Mouse (Mus musculus) lung, postnatal 0 days (tissue): ENCODE data around the gene Mfsd2b. TPM values are rescaled to one million over a fixed set of nuclear protein-coding genes. Genes with fewer than 3 reads are reported as not detected.
A peak's percentile ranks its signal among the peaks of the same experiment; 100 is the strongest.

Source experiments
- ATAC-seq: fragments of 200-750 bp; cut with Nextera tagmentation; 2 replicates; pipeline ENCODE4 v1.8.0; 2017; ENCODE audit warnings: moderate library complexity
- DNase-seq: peaks from one replicate; pipeline ENCODE4 v3.0.0-alpha.2; 2016; ENCODE audit warnings: low spot score
- H3K27ac ChIP-seq: fragments of 300-500 bp; sonication (generic); 2 replicates; pipeline ENCODE4 v1.5.1; 2014; ENCODE audit warnings: antibody characterized with exemption, mild to moderate bottlenecking, low read length, mixed read lengths
- H3K27me3 ChIP-seq: fragments of 300-500 bp; sonication (generic); replicated peaks from 2 replicates; pipeline ENCODE4 v1.6.1; 2014; ENCODE audit warnings: low read length, mixed read lengths; ENCODE audit not compliant: insufficient read depth
- H3K36me3 ChIP-seq: fragments of 300-500 bp; sonication (generic); 2 replicates; pipeline ENCODE4 v1.6.1; 2014; ENCODE audit warnings: low read length, mixed read lengths; ENCODE audit not compliant: insufficient read depth
- H3K4me1 ChIP-seq: fragments of 300-500 bp; sonication (generic); 2 replicates; pipeline ENCODE4 v1.6.1; 2014; ENCODE audit warnings: antibody characterized with exemption, low read depth, low read length, mixed read lengths; ENCODE audit not compliant: insufficient read depth
- H3K4me2 ChIP-seq: fragments of 300-500 bp; sonication (generic); replicated peaks from 2 replicates; pipeline ENCODE4 v1.6.1; 2014; ENCODE audit warnings: low read depth, mild to moderate bottlenecking, low read length, moderate library complexity, mixed read lengths
- H3K4me3 ChIP-seq: fragments of 300-500 bp; sonication (generic); 2 replicates; pipeline ENCODE4 v1.5.1; 2014; ENCODE audit warnings: low read depth, low read length
- H3K9ac ChIP-seq: fragments of 300-500 bp; sonication (generic); replicated peaks from 2 replicates; pipeline ENCODE4 v1.6.1; 2014; ENCODE audit warnings: low read depth, mild to moderate bottlenecking
- H3K9me3 ChIP-seq: fragments of 300-500 bp; sonication (generic); 2 replicates; pipeline ENCODE4 v1.6.1; 2016; ENCODE audit warnings: low read length, mixed read lengths
- CTCF ChIP-seq: IDR thresholded peaks from 2 replicates; pipeline ENCODE4 v1.5.1; 2016; ENCODE audit warnings: antibody characterized with exemption, mild to moderate bottlenecking
- EP300 ChIP-seq: IDR thresholded peaks from 2 replicates; pipeline ENCODE4 v1.6.1; 2016; ENCODE audit warnings: antibody characterized with exemption, mild to moderate bottlenecking, control low read depth
- WGBS: fragments of 180-500 bp; shearing (Covaris S2); extraction: QIAGEN DNeasy Blood & Tissue Kit; methylation state at CpG from one replicate; pipeline ENCODE4 v1.1.7; 2014; 5-methylcytosine and 5-hydroxymethylcytosine counted together
- polyA plus RNA-seq: library from polyadenylated mRNA; unstranded; fragments of >200 nt; fragmentation: Nextera tagmentation; extraction: Ambion mirVana; gene quantifications from 2 replicates; pipeline ENCODE4 v1.2.1, GENCODE M21; 2015

The Mfsd2b gene
- polyA plus RNA-seq, 1 experiment from 2014 or later, result 2.5 TPM

DNA sequence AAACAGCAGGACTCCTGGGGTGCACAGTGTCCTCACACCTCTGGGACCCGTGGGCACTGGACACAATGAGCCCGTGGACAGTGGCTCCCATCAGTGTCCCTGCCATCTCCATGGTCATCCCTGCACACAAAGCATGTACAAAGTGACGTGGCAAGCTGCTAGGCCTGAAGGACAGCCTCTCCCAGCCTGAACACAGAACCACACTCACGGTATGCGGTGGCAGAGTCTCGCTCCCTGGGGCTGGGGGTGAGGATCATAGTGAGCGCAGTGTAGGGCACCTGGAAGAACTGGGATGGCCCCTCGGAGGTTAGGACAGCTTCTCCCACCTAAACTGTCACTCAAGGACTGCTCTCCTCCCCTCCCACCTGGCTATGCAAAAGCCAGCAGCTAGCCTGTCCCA lies 5.2 kb downstream of the Mfsd2b start:
- no peak overlapping the region for H3K27ac ChIP-seq
- peaks cover 3% of the 10 kb centered on the region for H3K4me1 ChIP-seq
- no peaks in the 10 kb centered on the region for H3K27me3 ChIP-seq
- no peak overlapping the region for H3K9ac ChIP-seq
- no peak for TF ChIP-seq EP300
- TF ChIP-seq CTCF, result no peak
- 82% methylated on average over 8 of the region's 8 CpGs for whole genome bisulfite sequencing
- no peak overlapping the region for H3K4me2 ChIP-seq
- H3K9me3 ChIP-seq, result no peaks in the 10 kb centered on the region
- DNase-seq (no peak), ATAC-seq (no peak)
- H3K36me3 ChIP-seq, result no peaks in the 10 kb centered on the region
- H3K4me3 ChIP-seq, result no peak overlapping the region

DNA sequence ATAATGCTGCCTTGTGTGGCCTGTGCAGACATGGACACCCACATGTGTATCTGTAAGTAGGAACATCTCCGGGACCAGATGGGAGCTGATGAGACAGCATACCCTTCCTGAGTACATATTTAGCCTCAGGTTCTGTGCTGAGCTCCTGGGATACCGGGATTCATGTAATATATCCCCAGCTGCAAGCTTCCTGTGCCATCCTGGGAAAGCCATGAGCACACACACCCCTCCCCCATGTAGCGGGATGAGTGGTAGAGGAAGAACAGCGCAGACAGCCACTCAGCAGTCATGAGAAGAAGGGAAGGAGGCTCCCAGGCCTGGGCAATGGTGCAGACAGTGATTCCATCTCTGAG lies 9.8 kb downstream of the Mfsd2b start:
- ATAC-seq (no peak), DNase-seq (no peak)
- no peak overlapping the region for H3K9ac ChIP-seq
- no peaks in the 10 kb centered on the region; the same call in 1 of the 2 replicates for H3K4me1 ChIP-seq
- H3K36me3 ChIP-seq, result no peaks in the 10 kb centered on the region
- no peak overlapping the region for H3K4me2 ChIP-seq
- H3K9me3 ChIP-seq, result no peaks in the 10 kb centered on the region
- no peaks in the 10 kb centered on the region for H3K27me3 ChIP-seq
- H3K27ac ChIP-seq, result no peak overlapping the region
- no peak overlapping the region for H3K4me3 ChIP-seq
- WGBS, result 53% methylated on average over 4 of the region's 4 CpGs
- TF ChIP-seq CTCF, result no peak
- TF ChIP-seq EP300, result no peak

DNA sequence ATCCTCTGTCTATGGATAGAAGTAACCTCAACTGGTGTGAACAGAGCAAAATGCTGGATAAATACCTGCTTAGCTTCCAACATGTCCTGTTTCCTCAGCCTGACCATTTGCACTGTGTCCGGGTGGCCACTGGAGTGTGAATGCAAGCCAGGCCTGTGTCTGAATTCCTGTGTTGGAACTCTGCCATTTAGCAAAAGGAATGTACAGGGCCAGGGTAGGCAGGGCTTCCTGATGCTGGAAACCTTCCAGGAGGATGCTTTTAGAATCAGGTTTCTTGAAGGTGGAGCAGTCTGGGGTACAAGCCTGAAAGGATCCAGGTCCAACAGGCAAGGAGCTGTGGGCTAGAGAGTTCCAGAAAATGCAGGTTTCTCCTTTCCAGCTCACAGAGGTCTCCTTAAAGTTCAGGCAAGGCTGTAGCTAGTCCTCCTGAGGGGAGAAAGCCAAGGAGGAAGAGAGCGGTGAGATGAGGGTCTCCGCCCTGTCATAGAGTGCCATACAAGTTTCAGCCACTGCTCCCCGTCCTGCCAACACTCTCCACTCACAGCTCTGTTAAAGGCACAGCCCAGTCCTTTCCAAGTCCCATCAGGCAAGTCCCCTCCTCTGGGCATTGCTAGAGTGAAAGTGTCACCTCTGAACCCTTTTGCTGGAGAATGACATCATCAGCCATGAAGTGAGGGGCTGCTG lies 10.4 kb downstream of the Mfsd2b start:
- Histone ChIP-seq H3K9ac (no peak overlapping the region), H3K27me3 (no peaks in the 10 kb centered on the region), H3K36me3 (no peaks in the 10 kb centered on the region), H3K9me3 (no peaks in the 10 kb centered on the region), H3K4me1 (no peaks in the 10 kb centered on the region; the same call in 1 of the 2 replicates), H3K27ac (no peak overlapping the region), H3K4me2 (no peak overlapping the region), H3K4me3 (no peak overlapping the region)
- TF ChIP-seq CTCF, result peak; percentile 19
- TF ChIP-seq EP300, result no peak
- peak; percentile 79 for ATAC-seq
- 23% methylated on average over 4 of the region's 4 CpGs for WGBS
- DNase-seq, result peak; percentile 80

DNA sequence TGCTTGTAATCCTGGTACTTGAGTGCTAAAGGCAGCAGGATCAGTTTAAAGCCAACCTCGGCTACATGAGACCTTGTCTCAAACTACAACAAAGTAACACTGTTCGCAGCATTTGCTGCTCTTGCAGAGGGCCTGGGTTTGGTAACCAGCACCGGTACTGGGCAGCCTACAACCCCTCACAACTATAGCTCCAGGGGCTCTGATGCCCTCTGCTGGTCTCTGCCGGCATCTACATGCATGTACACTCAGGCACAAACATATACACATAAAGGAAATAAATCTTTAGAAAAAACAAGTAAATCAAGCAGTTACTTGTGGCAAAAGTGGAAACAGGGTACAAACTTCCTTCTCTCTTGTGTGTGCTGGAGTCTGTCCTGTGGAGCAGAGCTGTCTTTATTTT lies 11.5 kb downstream of the Mfsd2b start:
- H3K27ac ChIP-seq, result no peak overlapping the region
- no peak overlapping the region for H3K4me2 ChIP-seq
- TF ChIP-seq CTCF, result peak; percentile 39
- TF ChIP-seq EP300, result no peak
- ATAC-seq (no peak), DNase-seq (no peak)
- H3K27me3 ChIP-seq, result no peaks in the 10 kb centered on the region
- H3K9me3 ChIP-seq, result no peaks in the 10 kb centered on the region
- 87% methylated on average over 4 of the region's 4 CpGs for WGBS
- H3K36me3 ChIP-seq, result no peaks in the 10 kb centered on the region
- H3K9ac ChIP-seq, result no peak overlapping the region
- H3K4me1 ChIP-seq, result no peaks in the 10 kb centered on the region; the same call in 1 of the 2 replicates
- H3K4me3 ChIP-seq, result no peak overlapping the region

DNA sequence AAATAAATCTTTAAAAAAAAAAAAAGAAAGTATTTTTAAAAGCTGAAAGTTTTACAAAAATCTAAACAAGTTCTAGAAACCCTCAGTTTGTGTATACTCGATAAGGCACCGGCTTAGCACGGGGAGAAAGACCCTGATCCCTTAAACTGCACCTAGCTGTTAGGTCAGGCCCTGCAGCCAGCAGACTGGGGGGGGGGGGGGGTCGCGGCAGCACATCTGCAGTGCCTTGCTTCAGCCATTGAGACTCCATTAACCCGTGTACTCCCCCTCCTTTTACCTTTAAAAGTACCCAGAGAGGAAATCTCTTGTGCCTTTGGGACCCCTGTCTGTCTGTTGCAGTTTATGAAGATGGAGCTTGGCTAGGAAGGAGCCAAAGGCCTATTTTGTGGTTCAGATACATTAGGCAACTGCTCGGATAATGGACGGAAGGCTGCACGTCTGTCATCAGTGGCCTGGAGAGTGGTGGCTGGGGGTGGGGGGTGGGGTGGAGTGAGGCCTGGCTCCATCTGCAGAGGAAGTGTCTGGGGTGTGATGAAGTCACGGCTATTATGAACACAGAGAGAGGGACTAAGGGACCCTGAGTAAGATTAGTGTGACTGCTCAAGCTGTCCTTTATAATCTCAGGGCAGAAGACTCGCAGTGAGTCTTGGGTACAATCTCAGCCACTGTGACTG lies 14.8 kb downstream of the Mfsd2b start:
- ATAC-seq, result peak; percentile 54
- H3K9ac ChIP-seq, result no peak overlapping the region
- no peaks in the 10 kb centered on the region for H3K36me3 ChIP-seq

DNA sequence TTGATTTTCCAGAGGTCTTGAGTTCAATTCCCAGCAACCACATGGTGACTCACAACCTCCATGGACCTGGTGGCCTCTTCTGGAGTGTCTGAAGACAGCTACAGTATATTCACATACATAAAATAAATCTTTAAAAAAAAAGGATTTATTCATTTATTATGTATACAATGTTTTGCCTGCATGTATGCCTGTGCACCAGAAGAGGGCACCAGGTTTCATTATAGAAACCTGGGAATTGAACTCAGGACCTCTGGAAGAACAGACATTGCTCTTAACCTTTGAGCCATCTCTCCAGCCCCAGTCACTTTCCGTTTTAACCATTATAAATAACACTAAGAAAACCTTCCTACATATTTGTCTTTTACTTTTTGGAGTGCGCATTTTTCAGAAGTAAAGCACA lies 17.3 kb downstream of the Mfsd2b start:
- DNase-seq (no peak), ATAC-seq (no peak)
- Histone ChIP-seq H3K4me2 (no peak overlapping the region), H3K27ac (no peak overlapping the region), H3K9me3 (no peaks in the 10 kb centered on the region), H3K4me1 (no peaks in the 10 kb centered on the region), H3K4me3 (no peak overlapping the region), H3K36me3 (no peaks in the 10 kb centered on the region), H3K9ac (no peak overlapping the region), H3K27me3 (no peaks in the 10 kb centered on the region)
- TF ChIP-seq CTCF (peak; percentile 40), EP300 (no peak)
- 92% methylated on average over 2 of the region's 2 CpGs for WGBS

More for the DNA sequence above, 14.8 kb downstream of the Mfsd2b start:
- H3K4me3 ChIP-seq, result no peak overlapping the region
- no peak overlapping the region for H3K4me2 ChIP-seq
- no peaks in the 10 kb centered on the region for H3K9me3 ChIP-seq
- H3K4me1 ChIP-seq, result no peaks in the 10 kb centered on the region; the same call in 1 of the 2 replicates
- no peak for DNase-seq
- TF ChIP-seq EP300 (no peak), CTCF (no peak)
- no peaks in the 10 kb centered on the region for H3K27me3 ChIP-seq
- H3K27ac ChIP-seq, result no peak overlapping the region
- WGBS, result 35% methylated on average over 11 of the region's 11 CpGs
